Mouse (Mus musculus) ES-Bruce4 (cell line): ENCODE results near the gene Ick. TPM values are rescaled to one million over a fixed set of nuclear protein-coding genes. Genes with fewer than 3 reads are reported as not detected.

Experiments used
- H3K27ac ChIP-seq: 2 replicates; pipeline ENCODE4 v1.5.1; 2012; ENCODE audit warnings: low read length, inconsistent platforms; ENCODE audit not compliant: insufficient read depth
- H3K27me3 ChIP-seq: 2 replicates; pipeline ENCODE4 v1.6.1; 2012; ENCODE audit warnings: mild to moderate bottlenecking, low read length, inconsistent platforms; ENCODE audit not compliant: control insufficient read depth, poor library complexity, insufficient read depth, severe bottlenecking
- H3K36me3 ChIP-seq: 2 replicates; pipeline ENCODE4 v1.6.1; 2012; ENCODE audit warnings: inconsistent platforms, mild to moderate bottlenecking, low read length, moderate library complexity; ENCODE audit not compliant: control insufficient read depth, poor library complexity, insufficient read depth, severe bottlenecking
- H3K4me1 ChIP-seq: one replicate; pipeline ENCODE4 v1.8.1; 2011; ENCODE audit warnings: low read length; ENCODE audit not compliant: control insufficient read depth, insufficient read depth
- H3K4me3 ChIP-seq: 2 replicates; pipeline ENCODE4 v1.5.1; 2011; ENCODE audit warnings: low read depth, mild to moderate bottlenecking, low read length
- H3K9ac ChIP-seq: 2 replicates; pipeline ENCODE4 v1.6.1; 2012; ENCODE audit warnings: low read depth, mild to moderate bottlenecking, inconsistent platforms; ENCODE audit not compliant: poor library complexity, severe bottlenecking
- H3K9me3 ChIP-seq: replicated peaks from 2 replicates; pipeline ENCODE4 v1.6.1; 2012; ENCODE audit warnings: mild to moderate bottlenecking, low read length, inconsistent platforms; ENCODE audit not compliant: control insufficient read depth, poor library complexity, insufficient read depth, severe bottlenecking
- CTCF ChIP-seq: IDR thresholded peaks from one replicate; pipeline ENCODE4 v1.8.1; 2011; ENCODE audit warnings: low read depth, low read length
- EP300 ChIP-seq: IDR thresholded peaks from 2 replicates; pipeline ENCODE4 v1.6.1; 2011; ENCODE audit warnings: low read depth, low read length; ENCODE audit not compliant: insufficient read depth
- POLR2A ChIP-seq: IDR thresholded peaks from one replicate; pipeline ENCODE4 v1.8.1; 2011; ENCODE audit warnings: low read length; ENCODE audit not compliant: insufficient read depth
- polyA plus RNA-seq: library from polyadenylated mRNA; stranded (reverse); fragments of >200 nt; gene quantifications from 2 replicates; pipeline ENCODE4 v1.2.4, GENCODE M21; 2011; ENCODE audit warnings: low read depth; ENCODE audit not compliant: missing spikeins, insufficient read depth, insufficient read length

Gene Ick
- polyA plus RNA-seq, 1 experiment: 17.5 TPM

DNA sequence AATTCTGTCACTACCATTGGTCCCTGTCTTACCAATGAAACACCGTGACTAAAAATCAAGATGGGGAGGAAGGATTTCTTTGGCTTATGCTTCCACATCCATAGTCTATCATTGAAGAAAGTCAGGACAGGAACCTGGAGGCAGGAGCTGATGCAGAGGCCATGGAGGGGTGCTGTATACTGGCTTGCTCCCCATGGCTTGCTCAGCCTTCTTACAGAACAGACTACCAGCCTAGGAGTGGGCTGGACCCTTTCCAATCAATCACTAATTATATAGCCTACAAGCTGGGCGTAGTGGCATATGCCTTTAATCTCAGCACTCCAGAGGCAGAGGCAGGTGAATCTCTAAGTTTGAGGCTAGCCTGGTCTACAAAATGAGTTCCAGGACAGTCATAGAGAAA, 101.8 kb downstream of the Ick start:
- H3K4me1 ChIP-seq: no peaks in the 10 kb centered on the region
- TF ChIP-seq CTCF: no peak
- no peak for TF ChIP-seq POLR2A
- TF ChIP-seq EP300: no peak
- H3K4me3 ChIP-seq: no peak overlapping the region
- H3K27me3 ChIP-seq: no peaks in the 10 kb centered on the region
- no peak overlapping the region for H3K27ac ChIP-seq
- peaks cover 40% of the 10 kb centered on the region for H3K36me3 ChIP-seq
- no peaks in the 10 kb centered on the region for H3K9me3 ChIP-seq
- H3K9ac ChIP-seq: no peak overlapping the region

GRCm38 (mm10) chr9:78211521-78211920, 102.5 kb downstream of the Ick start:
- Histone ChIP-seq H3K9ac (no peak overlapping the region), H3K36me3 (peaks cover 33% of the 10 kb centered on the region), H3K4me3 (no peak overlapping the region), H3K27me3 (no peaks in the 10 kb centered on the region), H3K27ac (no peak overlapping the region), H3K9me3 (no peaks in the 10 kb centered on the region), H3K4me1 (no peaks in the 10 kb centered on the region)
- TF ChIP-seq EP300 (no peak), POLR2A (no peak), CTCF (no peak)

DNA sequence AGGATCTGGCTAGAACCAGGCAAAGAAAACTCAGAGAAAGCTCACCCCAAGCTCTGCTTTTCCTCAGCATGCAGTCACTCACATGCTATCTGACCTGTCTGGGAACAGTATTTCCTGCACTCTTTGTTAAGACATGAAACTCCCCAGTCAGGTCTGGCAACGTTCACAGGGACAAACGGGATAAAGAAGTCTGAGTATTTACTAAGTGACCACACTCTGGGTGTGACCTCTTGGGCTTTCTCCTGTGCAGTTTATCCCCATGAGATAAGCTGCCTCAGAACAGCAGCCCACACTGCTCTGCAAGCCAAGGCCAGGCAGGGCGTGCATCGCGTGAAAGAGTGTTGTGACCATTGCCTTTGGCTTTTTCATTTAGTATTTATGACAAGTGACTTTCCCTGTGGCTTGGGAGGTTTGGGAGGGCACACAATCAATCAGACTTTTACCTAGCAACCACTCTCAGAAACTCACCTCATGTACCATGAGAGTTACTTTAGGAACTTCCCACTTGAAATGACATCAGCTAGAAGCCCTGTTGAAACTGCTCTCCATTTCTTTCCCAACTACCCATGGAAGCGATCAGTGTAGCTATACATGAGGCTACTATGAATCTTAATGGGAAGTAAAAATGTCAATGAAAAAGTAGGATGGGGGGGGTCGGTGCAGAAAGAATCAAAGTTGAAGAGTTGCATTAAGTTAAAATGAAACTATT, 103.5 kb downstream of the Ick start:
- Histone ChIP-seq H3K36me3 (peaks cover 26% of the 10 kb centered on the region), H3K27ac (no peak overlapping the region), H3K9ac (no peak overlapping the region), H3K9me3 (no peaks in the 10 kb centered on the region), H3K27me3 (no peaks in the 10 kb centered on the region), H3K4me1 (no peaks in the 10 kb centered on the region), H3K4me3 (no peak overlapping the region)
- TF ChIP-seq EP300 (no peak), CTCF (no peak), POLR2A (no peak)

- TF ChIP-seq CTCF (no peak), POLR2A (no peak), EP300 (no peak)
- no peaks in the 10 kb centered on the region for H3K4me1 ChIP-seq
Measured at GRCm38 (mm10) chr9:78217074-78217473, 108.1 kb downstream of the Ick start.

More at GRCm38 (mm10) chr9:78217074-78217473, 108.1 kb downstream of the Ick start:
- no peak overlapping the region for H3K9ac ChIP-seq
- no peaks in the 10 kb centered on the region for H3K9me3 ChIP-seq
- H3K27me3 ChIP-seq: no peaks in the 10 kb centered on the region
- H3K36me3 ChIP-seq: no peaks in the 10 kb centered on the region
- no peak overlapping the region for H3K4me3 ChIP-seq
- no peak overlapping the region for H3K27ac ChIP-seq

Other genes starting within 250 kb of the Ick start
- 113 and 115 TPM in 2 replicates for gene Elovl5, start 191.8 kb upstream of the Ick start, polyA plus RNA-seq
- gene Gcm1, start 57.3 kb upstream of the Ick start, polyA plus RNA-seq: 1.3 and 1.7 TPM in 2 replicates
- 16.4 and 19.1 TPM in 2 replicates for gene Fbxo9, start 127 bp upstream of the Ick start, polyA plus RNA-seq
- gene Gsta4, start 73.6 kb downstream of the Ick start, polyA plus RNA-seq: 322 and 323 TPM in 2 replicates
- gene Gsta1, start 121.5 kb downstream of the Ick start, polyA plus RNA-seq: not detected in 2 replicates
- gene Gm3776, start 147.9 kb downstream of the Ick start, polyA plus RNA-seq: not detected in 2 replicates
- not detected in 2 replicates for gene Gm10639, start 180.7 kb downstream of the Ick start, polyA plus RNA-seq
- not detected in 2 replicates for gene Omt2a, start 205.6 kb downstream of the Ick start, polyA plus RNA-seq
- not detected in 2 replicates for gene Omt2b, start 218.4 kb downstream of the Ick start, polyA plus RNA-seq
- not detected in 2 replicates for gene Gsta2, start 246.6 kb downstream of the Ick start, polyA plus RNA-seq